Mouse (Mus musculus): Measurements from ENCODE around the gene Tra2a.

DNA sequence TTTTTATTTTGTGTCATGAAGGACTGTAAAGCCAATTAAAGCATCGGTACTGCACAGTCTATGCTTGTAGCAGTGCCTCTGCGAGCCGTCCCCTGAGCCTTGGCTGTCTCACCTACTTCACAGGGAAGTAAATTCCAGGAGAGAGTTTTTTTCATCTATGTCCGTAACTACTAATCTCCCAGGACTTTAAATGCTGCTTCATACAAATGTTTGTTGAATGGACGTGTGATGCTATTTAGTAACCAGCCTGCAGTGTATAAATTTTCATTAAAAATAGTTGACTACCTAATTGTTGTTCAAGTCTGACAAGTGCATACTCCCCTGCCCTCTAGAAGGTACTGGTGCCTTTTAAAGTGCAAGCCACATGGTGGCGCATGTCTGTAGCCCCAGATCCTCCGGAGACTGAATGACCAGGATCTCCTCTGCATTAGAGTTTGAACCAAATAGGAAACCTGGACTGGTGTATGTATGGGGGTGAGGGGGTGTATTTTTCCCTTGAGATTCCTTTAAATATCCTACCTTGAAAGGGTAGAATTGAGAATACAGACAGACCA, 35.6 kb downstream of the Tra2a start:
- TF ChIP-seq CTCF (IDR thresholded peaks at IDR 0.05; ENCODE audit: low read depth) (peak; percentile 74), EP300 (IDR thresholded peaks at IDR 0.05; ENCODE audit: low read depth) (no peak)
